In the genomic region with DNA sequence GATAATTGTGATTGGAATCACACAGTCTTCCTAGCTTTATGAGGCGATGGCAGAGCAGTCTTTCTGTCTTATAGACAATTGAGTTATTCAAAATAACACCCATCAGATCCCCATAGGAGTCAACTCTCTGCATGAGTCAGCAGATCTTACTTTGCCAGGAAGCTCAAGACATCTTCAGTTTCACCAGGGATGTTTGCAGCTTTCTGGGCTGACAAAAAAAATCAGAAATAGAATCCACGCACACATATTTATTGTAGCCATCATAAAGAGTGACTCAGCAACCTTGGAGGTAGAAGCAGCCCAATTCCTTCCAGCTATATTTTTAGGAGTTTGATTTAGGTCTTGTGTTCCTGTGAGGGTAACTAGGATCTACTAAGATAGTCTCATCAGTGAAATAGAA, we compare ENCODE assay signal across 14 mouse cellular contexts.
"Had no signal": no experiment of that assay in that cellular context is flagged by ENCODE, and none has a peak within 500 bp of the region (broad histone marks: within the 10 kb centered on the region; RNA-seq: fewer than 3 reads in every experiment).

No protein-coding gene starts in this region.

- ATAC-seq: midbrain, embryonic 15.5 days had no signal

- H3K9me3 ChIP-seq: liver, embryonic 13.5 days; midbrain, embryonic 12.5 days; midbrain, embryonic 15.5 days; neural tube, embryonic 12.5 days; neural tube, embryonic 15.5 days had no signal

- H3K27ac ChIP-seq: liver, embryonic 13.5 days; midbrain, embryonic 12.5 days; midbrain, embryonic 15.5 days; neural tube, embryonic 12.5 days; neural tube, embryonic 15.5 days had no signal

- H3K27me3 ChIP-seq: liver, embryonic 13.5 days; midbrain, embryonic 12.5 days; midbrain, embryonic 15.5 days; neural tube, embryonic 12.5 days; neural tube, embryonic 15.5 days had no signal

- DNase-seq: kidney, adult 2 months; kidney, postnatal 10 days; kidney, postnatal 36 days; liver, embryonic 13.5 days; lung, adult 2 months; lung, postnatal 14 days; lung, postnatal 4 days; thymus, adult 2 months; thymus, postnatal 14 days; thymus, postnatal 4 days had no signal

- H3K4me1 ChIP-seq: liver, embryonic 13.5 days; midbrain, embryonic 12.5 days; midbrain, embryonic 15.5 days; neural tube, embryonic 12.5 days; neural tube, embryonic 15.5 days had no signal

- H3K4me3 ChIP-seq: liver, embryonic 13.5 days; midbrain, embryonic 12.5 days; midbrain, embryonic 15.5 days; neural tube, embryonic 12.5 days; neural tube, embryonic 15.5 days had no signal

- H3K4me2 ChIP-seq: liver, embryonic 13.5 days; midbrain, embryonic 12.5 days; midbrain, embryonic 15.5 days; neural tube, embryonic 12.5 days; neural tube, embryonic 15.5 days had no signal

- H3K9ac ChIP-seq: liver, embryonic 13.5 days; midbrain, embryonic 12.5 days; midbrain, embryonic 15.5 days; neural tube, embryonic 12.5 days; neural tube, embryonic 15.5 days had no signal

- H3K36me3 ChIP-seq: liver, embryonic 13.5 days; midbrain, embryonic 12.5 days; midbrain, embryonic 15.5 days; neural tube, embryonic 12.5 days; neural tube, embryonic 15.5 days had no signal
